Comparison of ENCODE assay signal across 17 mouse cellular contexts in the genomic region with DNA sequence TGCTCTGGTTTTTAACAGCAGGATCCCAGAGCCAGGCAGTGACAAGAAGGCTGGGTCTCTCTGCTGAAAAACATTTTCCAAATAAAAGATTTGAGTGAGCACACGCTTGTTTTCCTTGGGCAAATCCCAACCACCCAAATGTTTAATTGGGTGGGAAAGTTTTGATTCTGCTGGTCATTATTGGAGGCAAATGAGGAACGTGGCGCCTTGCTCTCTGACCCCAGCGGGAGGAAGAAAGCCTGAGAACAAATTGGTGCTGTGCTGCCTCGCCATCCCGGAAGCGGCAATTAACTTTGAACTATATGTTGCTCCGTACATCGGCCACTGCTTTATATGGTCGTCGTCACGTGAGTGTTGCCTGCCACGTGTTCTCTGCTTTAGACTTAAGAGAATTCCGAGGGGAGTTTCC.
DNase-seq lines count a peak whose midpoint lies in the region; ATAC-seq and TF ChIP-seq lines count a peak whose summit lies in the region.
"Had no signal": no experiment of that assay in that cellular context is flagged by ENCODE, and none has a peak within 500 bp of the region (broad histone marks: within the 10 kb centered on the region; RNA-seq: fewer than 3 reads in every experiment).

No protein-coding gene starts in this region.

- H3K27ac ChIP-seq in kidney, embryonic 14.5 days (ENCODE audit: low read depth, low read length), result no peak overlapping the region
- no peak overlapping the region; the same call in 1 of the 2 replicates for H3K27ac ChIP-seq in embryonic facial prominence, embryonic 10.5 days (replicated peaks)
- H3K27ac ChIP-seq in limb, embryonic 12.5 days, result peak overlapping the region; percentile 69
- H3K27ac ChIP-seq in intestine, embryonic 15.5 days, result no peak overlapping the region
- no peak overlapping the region for H3K27ac ChIP-seq in thymus, adult 2 months (ENCODE audit: control insufficient read depth, insufficient read depth, low read length)
- H3K27ac ChIP-seq: hindbrain, embryonic 12.5 days; midbrain, embryonic 12.5 days had no signal

- no peak for ATAC-seq in kidney, embryonic 14.5 days (ENCODE audit: low FRiP score, low TSS enrichment)
- ATAC-seq in limb, embryonic 12.5 days (ENCODE audit: insufficient number of reproducible peaks, insufficient read depth, low FRiP score, low TSS enrichment, low read depth), result no peak
- no peak for ATAC-seq in intestine, embryonic 15.5 days
- ATAC-seq: activated CD4-positive, CD25-positive, alpha-beta regulatory T cell, adult 4 months; CD4-positive, CD25-positive, alpha-beta regulatory T cell, adult 4 months; forebrain, embryonic 16.5 days had no signal

- H3K4me3 ChIP-seq in kidney, embryonic 14.5 days (ENCODE audit: low read length), result no peak overlapping the region
- H3K4me3 ChIP-seq in embryonic facial prominence, embryonic 10.5 days, result no peak overlapping the region
- H3K4me3 ChIP-seq in limb, embryonic 12.5 days (replicated peaks), result no peak overlapping the region
- H3K4me3 ChIP-seq in intestine, embryonic 15.5 days (replicated peaks), result no peak overlapping the region
- no peak overlapping the region for H3K4me3 ChIP-seq in thymus, adult 2 months (ENCODE audit: control insufficient read depth, insufficient read depth, low read length)
- H3K4me3 ChIP-seq: hindbrain, embryonic 12.5 days; midbrain, embryonic 12.5 days; myocyte had no signal

- TF ChIP-seq CTCF in thymus, adult 2 months (IDR thresholded peaks at IDR 0.05; ENCODE audit: borderline replicate concordance, control insufficient read depth, extremely low read depth, insufficient read depth, low read length, poor library complexity), result no peak

- H3K9ac ChIP-seq in kidney, embryonic 14.5 days (ENCODE audit: low read depth, low read length), result no peak overlapping the region
- no peak overlapping the region for H3K9ac ChIP-seq in limb, embryonic 12.5 days (replicated peaks)
- no peak overlapping the region for H3K9ac ChIP-seq in intestine, embryonic 15.5 days
- H3K9ac ChIP-seq: hindbrain, embryonic 12.5 days; lung, embryonic 14.5 days; midbrain, embryonic 12.5 days had no signal

- H3K4me2 ChIP-seq in kidney, embryonic 14.5 days (replicated peaks; ENCODE audit: low read depth, low read length), result no peak overlapping the region
- peak overlapping the region; percentile 23; the same call in 1 of the 2 replicates for H3K4me2 ChIP-seq in limb, embryonic 12.5 days
- no peak overlapping the region for H3K4me2 ChIP-seq in intestine, embryonic 15.5 days (replicated peaks)
- H3K4me2 ChIP-seq: hindbrain, embryonic 12.5 days; lung, embryonic 14.5 days; midbrain, embryonic 12.5 days had no signal

- no peaks in the 10 kb centered on the region for H3K4me1 ChIP-seq in kidney, embryonic 14.5 days (ENCODE audit: control insufficient read depth, insufficient read depth, low read length)
- H3K4me1 ChIP-seq in embryonic facial prominence, embryonic 10.5 days, result peaks cover 21% of the 10 kb centered on the region
- peaks cover 28% of the 10 kb centered on the region for H3K4me1 ChIP-seq in limb, embryonic 12.5 days (replicated peaks)
- H3K4me1 ChIP-seq in intestine, embryonic 15.5 days (replicated peaks), result no peaks in the 10 kb centered on the region
- no peaks in the 10 kb centered on the region for H3K4me1 ChIP-seq in thymus, adult 2 months (replicated peaks; ENCODE audit: control insufficient read depth, insufficient read depth, low read length)

- H3K36me3 ChIP-seq in kidney, embryonic 14.5 days (ENCODE audit: control insufficient read depth, insufficient read depth, low read length), result no peaks in the 10 kb centered on the region
- H3K36me3 ChIP-seq in embryonic facial prominence, embryonic 10.5 days (replicated peaks), result no peaks in the 10 kb centered on the region
- no peaks in the 10 kb centered on the region for H3K36me3 ChIP-seq in limb, embryonic 12.5 days
- no peaks in the 10 kb centered on the region for H3K36me3 ChIP-seq in intestine, embryonic 15.5 days
- no peaks in the 10 kb centered on the region for H3K36me3 ChIP-seq in thymus, adult 2 months (ENCODE audit: control insufficient read depth, insufficient read depth, low read length)
- H3K36me3 ChIP-seq: hindbrain, embryonic 12.5 days; midbrain, embryonic 12.5 days had no signal

- peak; percentile 53 for DNase-seq in kidney, postnatal 10 days
- peak; percentile 34 for DNase-seq in embryonic facial prominence, embryonic 10.5 days (ENCODE audit: low spot score)
- peak; percentile 53 to 66 for DNase-seq in heart, adult 9 months (ENCODE audit: low spot score in 2 of 2)
- DNase-seq in thymus, adult 2 months, result no peak
- DNase-seq: adrenal gland, postnatal 36 days; gastrocnemius, postnatal 25 days; kidney, adult 2 months; lung, embryonic 14.5 days had no signal

- no peak for TF ChIP-seq POLR2A in thymus, adult 2 months (IDR thresholded peaks at IDR 0.05; ENCODE audit: control insufficient read depth, extremely low read depth, insufficient read depth, low read length, poor library complexity)

- no peaks in the 10 kb centered on the region for H3K27me3 ChIP-seq in kidney, embryonic 14.5 days (ENCODE audit: control insufficient read depth, insufficient read depth, low read length)
- H3K27me3 ChIP-seq in embryonic facial prominence, embryonic 10.5 days (replicated peaks; ENCODE audit: low read depth, poor library complexity, severe bottlenecking), result no peaks in the 10 kb centered on the region
- peaks cover 3% of the 10 kb centered on the region; the same call in 1 of the 2 replicates for H3K27me3 ChIP-seq in limb, embryonic 12.5 days
- no peaks in the 10 kb centered on the region for H3K27me3 ChIP-seq in intestine, embryonic 15.5 days (replicated peaks)
- no peaks in the 10 kb centered on the region for H3K27me3 ChIP-seq in thymus, adult 2 months (ENCODE audit: control insufficient read depth, insufficient read depth, low read length)
- H3K27me3 ChIP-seq: hindbrain, embryonic 12.5 days; midbrain, embryonic 12.5 days had no signal

- 46% methylated on average over 14 of the region's 14 CpGs for WGBS in kidney, embryonic 14.5 days
- WGBS in embryonic facial prominence, embryonic 10.5 days, result 68% methylated on average over 14 of the region's 14 CpGs
- WGBS in limb, embryonic 12.5 days, result 28% methylated on average over 14 of the region's 14 CpGs
- 76% methylated on average over 14 of the region's 14 CpGs for WGBS in intestine, embryonic 15.5 days
- WGBS in thymus, adult 2 months, result 92% methylated on average over 14 of the region's 14 CpGs

- no peaks in the 10 kb centered on the region for H3K9me3 ChIP-seq in kidney, embryonic 14.5 days (ENCODE audit: control insufficient read depth, low read length)
- no peaks in the 10 kb centered on the region for H3K9me3 ChIP-seq in embryonic facial prominence, embryonic 10.5 days
- H3K9me3 ChIP-seq in limb, embryonic 12.5 days, result no peaks in the 10 kb centered on the region
- no peaks in the 10 kb centered on the region for H3K9me3 ChIP-seq in intestine, embryonic 15.5 days
- H3K9me3 ChIP-seq: hindbrain, embryonic 12.5 days; midbrain, embryonic 12.5 days had no signal
